Mouse (Mus musculus) liver, postnatal 0 days (tissue): Measurements from ENCODE around the gene F12. TPM values are rescaled to one million over a fixed set of nuclear protein-coding genes. Genes with fewer than 3 reads are reported as not detected.
A peak's percentile ranks its signal among the peaks of the same experiment; 100 is the strongest.

Experiments
- ATAC-seq: fragments of 200-750 bp; cut with Nextera tagmentation; 2 replicates; pipeline ENCODE4 v1.8.0; 2017; ENCODE audit warnings: mild to moderate bottlenecking, moderate library complexity
- DNase-seq: peaks from one replicate; pipeline ENCODE4 v3.0.0-alpha.2; 2016
- H3K27ac ChIP-seq: fragments of 300-500 bp; sonication (generic); 2 replicates; pipeline ENCODE4 v1.5.1; 2014; ENCODE audit warnings: antibody characterized with exemption, moderate library complexity, mild to moderate bottlenecking, low read depth
- H3K27me3 ChIP-seq: fragments of 300-500 bp; sonication (generic); 2 replicates; pipeline ENCODE4 v1.6.1; 2014; ENCODE audit warnings: low read length, control low read depth, mixed read lengths; ENCODE audit not compliant: insufficient read depth
- H3K36me3 ChIP-seq: fragments of 300-500 bp; sonication (generic); replicated peaks from 2 replicates; pipeline ENCODE4 v1.6.1; 2014; ENCODE audit warnings: mild to moderate bottlenecking, control low read depth, low read length, moderate library complexity, mixed read lengths; ENCODE audit not compliant: insufficient read depth
- H3K4me1 ChIP-seq: fragments of 300-500 bp; sonication (generic); 2 replicates; pipeline ENCODE4 v1.6.1; 2014; ENCODE audit warnings: antibody characterized with exemption, mild to moderate bottlenecking, control low read depth; ENCODE audit not compliant: insufficient read depth
- H3K4me2 ChIP-seq: fragments of 300-500 bp; sonication (generic); 2 replicates; pipeline ENCODE4 v1.6.1; 2014; ENCODE audit warnings: low read depth, mild to moderate bottlenecking, low read length, moderate library complexity, mixed read lengths
- H3K4me3 ChIP-seq: fragments of 300-500 bp; sonication (generic); 2 replicates; pipeline ENCODE4 v1.5.1; 2014; ENCODE audit warnings: low read depth, low read length
- H3K9ac ChIP-seq: fragments of 300-500 bp; sonication (generic); replicated peaks from 2 replicates; pipeline ENCODE4 v1.6.1; 2014; ENCODE audit warnings: mild to moderate bottlenecking, moderate library complexity
- H3K9me3 ChIP-seq: fragments of 300-500 bp; sonication (generic); 2 replicates; pipeline ENCODE4 v1.6.1; 2016; ENCODE audit warnings: mild to moderate bottlenecking, control low read depth, low read length, mixed read lengths
- CTCF ChIP-seq: sonication (generic); IDR thresholded peaks from 2 replicates; pipeline ENCODE4 v1.5.1; 2016; ENCODE audit warnings: antibody characterized with exemption, low read depth
- EP300 ChIP-seq: IDR thresholded peaks from 2 replicates; pipeline ENCODE4 v1.6.1; 2016; ENCODE audit warnings: antibody characterized with exemption, low read depth, mild to moderate bottlenecking
- WGBS: fragments of 180-500 bp; shearing (Covaris S2); extraction: QIAGEN DNeasy Blood & Tissue Kit; methylation state at CpG from one replicate; pipeline ENCODE4 v1.1.7; 2014; ENCODE audit not compliant: insufficient replicate concordance; 5-methylcytosine and 5-hydroxymethylcytosine counted together
- polyA plus RNA-seq: library from polyadenylated mRNA; unstranded; fragments of >200 nt; fragmentation: Nextera tagmentation; extraction: Ambion mirVana; gene quantifications from 2 replicates; pipeline ENCODE4 v1.2.1, GENCODE M21; 2015

The F12 gene
- polyA plus RNA-seq, 1 experiment from 2014 or later, result 418 TPM

GRCm38 (mm10) chr13:55418004-55418403 lies 8.6 kb downstream of the F12 start:
- Histone ChIP-seq H3K27me3 (peaks cover 42% of the 10 kb centered on the region), H3K27ac (no peak overlapping the region), H3K4me3 (no peak overlapping the region), H3K4me1 (peaks cover 15% of the 10 kb centered on the region), H3K4me2 (no peak overlapping the region), H3K9me3 (no peaks in the 10 kb centered on the region), H3K36me3 (peaks cover 4% of the 10 kb centered on the region; the same call in 1 of the 2 replicates), H3K9ac (no peak overlapping the region)
- peak; percentile 80 for ATAC-seq
- DNase-seq, result peak; percentile 91
- 8% methylated on average over 12 of the region's 12 CpGs for WGBS
- TF ChIP-seq EP300 (no peak), CTCF (peak; percentile 93)

DNA sequence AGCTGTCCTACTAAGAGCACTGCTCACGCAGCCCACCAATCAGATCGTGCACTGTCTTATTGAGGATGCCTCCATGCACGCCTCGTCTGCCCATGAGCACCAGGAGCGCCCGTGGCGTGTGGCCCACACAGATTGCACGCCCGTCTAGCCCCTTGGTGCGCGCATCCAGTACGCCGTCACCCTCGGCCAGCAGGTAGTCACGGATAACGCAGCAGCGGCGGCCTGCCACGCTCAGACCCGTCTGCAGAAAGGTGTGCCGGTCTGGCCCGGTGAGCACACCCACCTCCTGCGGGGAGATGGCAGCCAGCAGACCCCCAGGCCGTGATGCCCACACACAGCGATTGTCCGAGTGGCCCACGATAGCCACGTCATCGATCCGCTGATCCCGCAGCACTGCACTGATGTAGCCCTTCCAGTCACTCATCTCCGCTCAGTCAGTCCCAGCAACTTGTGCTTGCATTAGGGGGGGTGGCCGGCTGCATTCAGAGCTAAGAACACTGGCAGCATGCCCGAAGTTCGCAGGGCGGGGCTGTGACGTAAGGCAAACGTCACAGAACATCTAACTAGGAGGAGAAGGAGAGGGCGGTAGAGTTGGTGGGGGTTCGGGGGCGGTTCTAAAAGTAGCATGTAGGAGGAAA lies 11.7 kb downstream of the F12 start, which contains the start of gene Pfn3:
TSS of gene Pfn3 (minus strand) at position 490 of the 638 bp plus-strand sequence.
- H3K27ac ChIP-seq, result no peak within 1 kb of the TSS
- H3K9ac ChIP-seq, result no peak within 1 kb of the TSS
- H3K27me3 ChIP-seq, result peaks cover 33% of the 10 kb centered on the region
- TF ChIP-seq EP300 (no peak), CTCF (no peak)
- H3K4me1 ChIP-seq, result peaks cover 7% of the 10 kb centered on the region
- H3K4me3 ChIP-seq, result no peak within 1 kb of the TSS
- WGBS, result 15% methylated on average over 41 of the region's 41 CpGs
- no peaks in the 10 kb centered on the region for H3K9me3 ChIP-seq
- no peak within 1 kb of the TSS; the same call in 1 of the 2 replicates for H3K4me2 ChIP-seq
- ATAC-seq (0 out of 2 replicates have a peak, but pooled peaks have one; percentile 19), DNase-seq (peak; percentile 68)
- no peaks in the 10 kb centered on the region for H3K36me3 ChIP-seq

DNA sequence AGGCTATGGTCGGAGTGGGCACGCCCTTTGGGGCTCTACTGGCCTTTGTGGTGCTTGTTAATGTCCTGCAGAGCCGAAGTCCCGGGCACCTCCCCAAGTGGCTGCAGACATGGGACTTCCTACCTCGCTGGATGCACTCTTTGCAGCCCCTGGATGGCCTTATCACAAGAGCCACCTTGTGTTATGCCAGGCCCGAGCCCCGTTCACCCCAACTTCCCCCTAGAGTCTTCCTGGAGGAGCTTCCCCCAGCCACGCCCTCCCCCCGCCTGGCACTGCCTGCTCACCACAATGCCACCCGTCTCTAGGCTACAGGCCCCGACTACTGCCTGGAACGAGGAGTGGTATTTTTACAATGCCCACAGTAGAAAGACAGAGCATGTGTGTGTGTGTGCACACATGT lies 13.3 kb downstream of the F12 start:
- Histone ChIP-seq H3K4me1 (peaks cover 3% of the 10 kb centered on the region), H3K4me2 (no peak overlapping the region), H3K36me3 (no peaks in the 10 kb centered on the region), H3K4me3 (no peak overlapping the region), H3K27ac (no peak overlapping the region), H3K9me3 (no peaks in the 10 kb centered on the region), H3K27me3 (peaks cover 37% of the 10 kb centered on the region), H3K9ac (no peak overlapping the region)
- peak; percentile 51 for DNase-seq
- ATAC-seq, result peak; percentile 45
- TF ChIP-seq CTCF (no peak), EP300 (no peak)
- WGBS, result 40% methylated on average over 12 of the region's 12 CpGs

- Histone ChIP-seq H3K9me3 (no peaks in the 10 kb centered on the region), H3K4me1 (no peaks in the 10 kb centered on the region; the same call in none of the 2 replicates), H3K27me3 (peaks cover 32% of the 10 kb centered on the region), H3K9ac (no peak overlapping the region), H3K27ac (no peak overlapping the region), H3K4me2 (no peak overlapping the region), H3K4me3 (no peak overlapping the region), H3K36me3 (no peaks in the 10 kb centered on the region)
- DNase-seq (no peak), ATAC-seq (no peak; the same call in 1 of the 2 replicates)
- TF ChIP-seq EP300 (no peak), CTCF (peak; percentile 29)
- 71% methylated on average over 13 of the region's 13 CpGs for WGBS
These were observed 13.8 kb downstream of the F12 start for GRCm38 (mm10) chr13:55412643-55413307.

GRCm38 (mm10) chr13:55411826-55412225 lies 14.8 kb downstream of the F12 start:
- DNase-seq (no peak), ATAC-seq (no peak)
- 65% methylated on average over 7 of the region's 7 CpGs for WGBS
- no peak overlapping the region for H3K4me3 ChIP-seq
- no peaks in the 10 kb centered on the region for H3K36me3 ChIP-seq
- H3K27me3 ChIP-seq, result peaks cover 33% of the 10 kb centered on the region
- H3K4me1 ChIP-seq, result no peaks in the 10 kb centered on the region; the same call in 1 of the 2 replicates
- no peak overlapping the region for H3K9ac ChIP-seq
- H3K9me3 ChIP-seq, result no peaks in the 10 kb centered on the region
- H3K27ac ChIP-seq, result no peak overlapping the region
- H3K4me2 ChIP-seq, result no peak overlapping the region
- TF ChIP-seq CTCF (no peak), EP300 (no peak)

DNA sequence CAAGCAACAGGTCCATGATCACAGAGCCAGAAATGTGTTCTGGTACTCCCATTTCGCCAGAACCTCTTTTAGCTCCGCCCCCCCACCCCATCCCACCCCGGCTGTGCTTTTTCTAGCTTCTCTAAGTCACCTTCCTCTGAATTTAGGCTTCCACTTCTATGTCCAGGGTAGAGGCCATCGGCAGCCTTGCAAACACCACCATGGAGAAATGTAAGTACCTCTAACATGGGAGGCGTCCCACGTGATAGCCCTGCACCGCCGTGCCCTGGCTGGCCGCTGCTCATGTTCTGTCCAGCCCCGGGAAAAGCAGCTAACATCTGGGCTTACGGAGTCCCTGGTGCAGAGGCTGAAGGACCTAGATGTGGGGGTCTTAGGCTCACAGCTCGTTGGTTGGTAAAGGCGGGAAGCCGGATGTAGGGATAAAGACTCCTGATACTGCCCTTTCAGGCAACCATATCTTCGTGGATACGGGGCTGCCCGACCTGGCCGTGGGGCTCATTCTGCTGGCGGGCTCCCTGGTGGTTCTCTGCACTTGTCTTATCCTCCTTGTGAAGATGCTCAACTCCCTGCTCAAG lies 18.0 kb downstream of the F12 start:
- H3K9ac ChIP-seq, result no peak overlapping the region
- 79% methylated on average over 19 of the region's 19 CpGs for WGBS
- peaks cover 31% of the 10 kb centered on the region for H3K27me3 ChIP-seq
- TF ChIP-seq CTCF (no peak), EP300 (no peak)
- no peak overlapping the region for H3K27ac ChIP-seq
- DNase-seq (no peak), ATAC-seq (no peak)
- H3K36me3 ChIP-seq, result no peaks in the 10 kb centered on the region
- H3K4me1 ChIP-seq, result peaks cover 2% of the 10 kb centered on the region
- no peak overlapping the region for H3K4me3 ChIP-seq
- no peak overlapping the region for H3K4me2 ChIP-seq
- H3K9me3 ChIP-seq, result no peaks in the 10 kb centered on the region
